Mouse (Mus musculus): ENCODE results near the gene Cep41.

DNA sequence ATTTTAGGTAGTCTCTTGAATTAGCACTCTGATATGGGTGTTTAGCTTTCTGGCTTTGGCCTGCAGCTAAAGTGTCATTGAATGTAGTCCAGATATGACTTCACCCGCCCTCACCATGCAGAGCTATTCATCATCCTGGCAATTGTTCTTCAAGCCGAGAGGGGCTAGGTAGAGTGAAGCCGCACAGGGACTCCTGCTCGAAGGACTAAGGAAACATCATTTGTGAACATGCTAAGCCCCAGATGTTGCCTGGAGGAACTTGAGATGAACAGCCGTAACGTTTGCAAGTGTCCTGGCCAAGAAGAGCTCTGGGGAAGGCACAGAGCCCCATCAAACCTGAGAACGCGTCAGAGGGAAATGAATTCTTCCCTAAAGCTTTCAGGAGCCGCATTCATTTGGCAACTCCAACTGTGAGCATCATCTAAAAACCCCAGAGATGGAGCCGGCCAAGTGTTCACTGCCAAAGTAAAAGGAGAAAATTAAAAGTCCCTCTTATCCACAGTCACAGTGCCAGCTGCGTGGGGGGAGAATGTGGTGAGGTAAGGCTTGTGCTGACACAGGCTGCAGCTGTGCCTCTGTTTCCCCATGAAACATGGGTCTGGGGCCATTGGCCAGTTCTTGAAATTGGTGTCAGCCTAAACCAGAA, 43.8 kb downstream of the Cep41 start:
- no peak for TF ChIP-seq EP300 (IDR thresholded peaks at IDR 0.05; ENCODE audit: low read depth)
- no peak for TF ChIP-seq CTCF (IDR thresholded peaks at IDR 0.05; ENCODE audit: low read depth)
